Mouse (Mus musculus): ENCODE measurements around the gene Olfr220. TPM values are rescaled to one million over a fixed set of nuclear protein-coding genes. Genes with fewer than 3 reads are reported as not detected.

Gene Olfr220
- polyA plus RNA-seq (2014; fragmentation: Nextera tagmentation; extraction: Ambion mirVana) = not detected in 2 replicates

DNA sequence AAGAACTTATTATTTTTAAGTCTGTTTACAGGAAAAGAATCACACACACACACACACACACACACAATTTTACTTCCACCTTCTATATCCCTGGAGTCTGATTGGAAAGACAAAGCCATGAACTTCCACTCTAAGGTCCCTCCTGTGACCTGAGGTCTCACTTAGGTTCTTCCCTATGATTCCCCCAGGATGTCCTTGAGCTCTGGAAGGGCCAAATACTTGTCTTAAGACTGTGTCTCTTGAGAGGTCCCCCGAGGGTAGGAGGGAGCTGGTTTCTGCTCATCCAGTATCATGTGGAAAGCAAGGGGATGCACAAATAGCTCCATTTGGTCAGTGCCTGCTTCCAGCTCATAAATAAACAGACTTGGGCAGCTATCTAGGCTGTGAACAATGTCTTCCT lies at the start of gene Olfr220:
Gene Olfr220 (plus strand): TSS at position 301 of the 400 bp plus-strand sequence.
- 77% methylated on average over 1 of the region's 1 CpGs for WGBS
- H3K36me3 ChIP-seq (ENCODE audit: control insufficient read depth, insufficient read depth, low read length) = no peaks in the 10 kb centered on the region
- no peak within 1 kb of the TSS for H3K4me2 ChIP-seq (ENCODE audit: low read length)
- H3K27ac ChIP-seq (replicated peaks; ENCODE audit: low read depth, low read length) = no peak within 1 kb of the TSS
- no peak for ATAC-seq (ENCODE audit: low FRiP score, low TSS enrichment)
- no peak for DNase-seq
- H3K27me3 ChIP-seq (ENCODE audit: control insufficient read depth, insufficient read depth, low read length) = no peaks in the 10 kb centered on the region
- no peaks in the 10 kb centered on the region for H3K4me1 ChIP-seq (ENCODE audit: control insufficient read depth, insufficient read depth, low read length)
- H3K9me3 ChIP-seq (ENCODE audit: control insufficient read depth, low read length) = no peaks in the 10 kb centered on the region
- no peak within 1 kb of the TSS for H3K4me3 ChIP-seq (replicated peaks; ENCODE audit: low read depth, low read length)
- H3K9ac ChIP-seq (replicated peaks; ENCODE audit: low read length) = no peak within 1 kb of the TSS

GRCm38 (mm10) chr1:174422959-174423358 lies 18.9 kb upstream of the Olfr220 start:
- H3K4me1 ChIP-seq (ENCODE audit: control insufficient read depth, insufficient read depth, low read length) = no peaks in the 10 kb centered on the region
- H3K27me3 ChIP-seq (ENCODE audit: control insufficient read depth, insufficient read depth, low read length) = no peaks in the 10 kb centered on the region
- H3K4me3 ChIP-seq (replicated peaks; ENCODE audit: low read depth, low read length) = no peak overlapping the region
- WGBS = 88% methylated on average over 4 of the region's 4 CpGs
- H3K27ac ChIP-seq (replicated peaks; ENCODE audit: low read depth, low read length) = no peak overlapping the region
- ATAC-seq (ENCODE audit: low FRiP score, low TSS enrichment) (no peak), DNase-seq (no peak)
- H3K9ac ChIP-seq (replicated peaks; ENCODE audit: low read length) = no peak overlapping the region
- H3K36me3 ChIP-seq (ENCODE audit: control insufficient read depth, insufficient read depth, low read length) = no peaks in the 10 kb centered on the region
- no peaks in the 10 kb centered on the region for H3K9me3 ChIP-seq (ENCODE audit: control insufficient read depth, low read length)
- H3K4me2 ChIP-seq (ENCODE audit: low read length) = no peak overlapping the region

GRCm38 (mm10) chr1:174423764-174424163 lies 18.1 kb upstream of the Olfr220 start, which contains the start of gene Olfr414:
Olfr414 (plus strand) TSS chr1:174424064.
- ATAC-seq (ENCODE audit: low FRiP score, low TSS enrichment) = no peak
- DNase-seq = no peak
- no peak within 1 kb of the TSS for H3K4me3 ChIP-seq (replicated peaks; ENCODE audit: low read depth, low read length)
- no peak within 1 kb of the TSS for H3K27ac ChIP-seq (replicated peaks; ENCODE audit: low read depth, low read length)
- no peaks in the 10 kb centered on the region for H3K27me3 ChIP-seq (ENCODE audit: control insufficient read depth, insufficient read depth, low read length)
- 75% methylated on average over 1 of the region's 1 CpGs for WGBS
- H3K4me2 ChIP-seq (ENCODE audit: low read length) = no peak within 1 kb of the TSS
- no peaks in the 10 kb centered on the region for H3K36me3 ChIP-seq (ENCODE audit: control insufficient read depth, insufficient read depth, low read length)
- no peaks in the 10 kb centered on the region for H3K4me1 ChIP-seq (ENCODE audit: control insufficient read depth, insufficient read depth, low read length)
- H3K9me3 ChIP-seq (ENCODE audit: control insufficient read depth, low read length) = no peaks in the 10 kb centered on the region
- H3K9ac ChIP-seq (replicated peaks; ENCODE audit: low read length) = no peak within 1 kb of the TSS

- no peaks in the 10 kb centered on the region for H3K4me1 ChIP-seq (ENCODE audit: control insufficient read depth, insufficient read depth, low read length)
- H3K36me3 ChIP-seq (ENCODE audit: control insufficient read depth, insufficient read depth, low read length) = no peaks in the 10 kb centered on the region
- no peak overlapping the region for H3K4me2 ChIP-seq (ENCODE audit: low read length)
- no peaks in the 10 kb centered on the region for H3K27me3 ChIP-seq (ENCODE audit: control insufficient read depth, insufficient read depth, low read length)
- no peaks in the 10 kb centered on the region for H3K9me3 ChIP-seq (ENCODE audit: control insufficient read depth, low read length)
- 61% methylated on average over 3 of the region's 3 CpGs for WGBS
- DNase-seq (no peak), ATAC-seq (ENCODE audit: low FRiP score, low TSS enrichment) (no peak)
- H3K4me3 ChIP-seq (replicated peaks; ENCODE audit: low read depth, low read length) = no peak overlapping the region
- H3K27ac ChIP-seq (replicated peaks; ENCODE audit: low read depth, low read length) = no peak overlapping the region
- H3K9ac ChIP-seq (replicated peaks; ENCODE audit: low read length) = no peak overlapping the region
Measured at GRCm38 (mm10) chr1:174426180-174426986, 15.5 kb upstream of the Olfr220 start.

DNA sequence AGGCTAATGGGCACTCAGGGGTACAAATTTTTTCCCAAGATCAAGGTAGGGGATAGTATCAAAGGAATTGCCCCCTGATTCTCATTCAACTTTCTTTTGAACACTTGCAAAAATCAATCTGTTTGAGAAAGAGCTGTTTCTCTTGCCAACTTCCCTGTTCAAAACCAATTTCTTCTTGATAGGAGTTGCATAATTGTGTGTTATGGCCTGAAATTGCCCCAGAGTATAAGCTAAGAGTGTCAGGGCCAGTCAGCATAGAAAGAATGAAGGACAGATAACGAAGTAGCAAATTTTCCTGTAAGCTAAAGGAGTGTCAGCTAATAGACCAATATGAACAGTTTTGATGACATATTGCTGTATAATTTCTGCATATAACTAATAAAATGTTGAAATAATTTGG lies 14.5 kb upstream of the Olfr220 start:
- Histone ChIP-seq H3K27me3 (ENCODE audit: control insufficient read depth, insufficient read depth, low read length) (no peaks in the 10 kb centered on the region), H3K36me3 (ENCODE audit: control insufficient read depth, insufficient read depth, low read length) (no peaks in the 10 kb centered on the region), H3K9ac (replicated peaks; ENCODE audit: low read length) (no peak overlapping the region), H3K9me3 (ENCODE audit: control insufficient read depth, low read length) (no peaks in the 10 kb centered on the region), H3K4me3 (replicated peaks; ENCODE audit: low read depth, low read length) (no peak overlapping the region), H3K4me2 (ENCODE audit: low read length) (no peak overlapping the region), H3K27ac (replicated peaks; ENCODE audit: low read depth, low read length) (no peak overlapping the region), H3K4me1 (ENCODE audit: control insufficient read depth, insufficient read depth, low read length) (no peaks in the 10 kb centered on the region)
- DNase-seq (no peak), ATAC-seq (ENCODE audit: low FRiP score, low TSS enrichment) (no peak)
- WGBS = 84% methylated on average over 1 of the region's 1 CpGs

DNA sequence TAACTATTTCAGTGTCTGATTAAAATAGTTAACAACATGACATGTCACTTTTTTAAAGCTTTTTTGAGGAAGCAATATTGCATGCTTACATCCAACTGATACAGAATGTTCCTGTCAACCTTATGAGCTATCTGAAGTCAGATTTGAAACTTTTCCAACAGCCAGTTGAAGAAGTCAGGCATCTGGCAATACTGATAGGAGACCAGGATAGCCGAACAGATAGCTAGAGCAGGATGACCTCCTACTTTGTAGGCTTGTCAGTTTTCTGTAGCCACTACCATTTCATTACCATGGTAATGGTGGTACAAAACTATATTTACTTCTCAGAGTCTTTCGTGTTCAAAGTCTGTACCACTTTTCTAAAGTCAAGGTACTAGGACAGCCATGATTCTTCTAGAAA lies 13.5 kb upstream of the Olfr220 start:
- Histone ChIP-seq H3K36me3 (ENCODE audit: control insufficient read depth, insufficient read depth, low read length) (no peaks in the 10 kb centered on the region), H3K9me3 (ENCODE audit: control insufficient read depth, low read length) (no peaks in the 10 kb centered on the region), H3K9ac (replicated peaks; ENCODE audit: low read length) (no peak overlapping the region), H3K4me1 (ENCODE audit: control insufficient read depth, insufficient read depth, low read length) (no peaks in the 10 kb centered on the region), H3K4me2 (ENCODE audit: low read length) (no peak overlapping the region), H3K4me3 (replicated peaks; ENCODE audit: low read depth, low read length) (no peak overlapping the region), H3K27ac (replicated peaks; ENCODE audit: low read depth, low read length) (no peak overlapping the region), H3K27me3 (ENCODE audit: control insufficient read depth, insufficient read depth, low read length) (no peaks in the 10 kb centered on the region)
- DNase-seq = no peak
- 95% methylated on average over 2 of the region's 2 CpGs for WGBS
- no peak for ATAC-seq (ENCODE audit: low FRiP score, low TSS enrichment)

DNA sequence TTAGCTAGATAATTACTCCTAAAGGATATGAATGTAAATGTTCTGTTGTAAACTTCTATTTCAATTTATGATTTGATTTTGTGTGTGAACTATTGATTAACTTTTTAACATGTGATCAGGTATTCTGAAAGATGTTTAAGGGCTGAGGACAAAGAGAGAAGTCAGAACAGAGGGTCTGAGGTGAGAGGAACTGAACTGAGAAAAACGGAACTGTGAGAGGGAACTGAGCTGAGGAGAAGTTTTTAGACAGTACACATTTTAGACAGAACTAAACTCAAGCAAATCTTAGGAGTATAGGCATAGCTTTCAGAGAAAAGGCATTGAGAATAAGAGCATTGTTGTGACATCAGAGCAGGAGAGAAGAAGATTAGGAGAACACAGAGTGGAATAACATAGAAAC lies 7.8 kb upstream of the Olfr220 start:
- WGBS = 70% methylated on average over 1 of the region's 1 CpGs
- no peak overlapping the region for H3K4me2 ChIP-seq (ENCODE audit: low read length)
- DNase-seq (no peak), ATAC-seq (ENCODE audit: low FRiP score, low TSS enrichment) (no peak)
- no peak overlapping the region for H3K27ac ChIP-seq (replicated peaks; ENCODE audit: low read depth, low read length)
- no peak overlapping the region for H3K9ac ChIP-seq (replicated peaks; ENCODE audit: low read length)
- no peak overlapping the region for H3K4me3 ChIP-seq (replicated peaks; ENCODE audit: low read depth, low read length)
- no peaks in the 10 kb centered on the region for H3K9me3 ChIP-seq (ENCODE audit: control insufficient read depth, low read length)
- no peaks in the 10 kb centered on the region for H3K4me1 ChIP-seq (ENCODE audit: control insufficient read depth, insufficient read depth, low read length)
- no peaks in the 10 kb centered on the region for H3K36me3 ChIP-seq (ENCODE audit: control insufficient read depth, insufficient read depth, low read length)
- no peaks in the 10 kb centered on the region for H3K27me3 ChIP-seq (ENCODE audit: control insufficient read depth, insufficient read depth, low read length)

DNA sequence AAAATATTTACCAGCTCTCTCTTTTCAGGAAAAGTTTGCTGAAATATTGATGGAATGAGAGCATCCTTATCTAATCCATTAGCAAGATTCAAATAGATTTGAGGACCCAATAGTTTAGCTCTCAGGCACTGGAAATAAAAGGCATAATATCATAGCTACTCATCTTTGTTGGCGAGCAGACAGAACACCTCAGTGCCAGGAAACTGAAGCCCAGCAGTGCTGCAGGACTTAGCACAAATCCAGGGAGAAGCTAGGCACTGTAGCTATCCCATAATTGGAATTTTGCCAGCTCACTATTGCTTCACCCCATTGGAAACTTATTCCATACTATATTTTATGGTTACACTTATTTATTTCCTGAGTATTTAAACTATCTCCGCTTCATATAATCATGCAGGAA lies 13.2 kb downstream of the Olfr220 start:
- no peak overlapping the region for H3K4me2 ChIP-seq (ENCODE audit: low read length)
- no peaks in the 10 kb centered on the region for H3K9me3 ChIP-seq (ENCODE audit: control insufficient read depth, low read length)
- no peaks in the 10 kb centered on the region for H3K27me3 ChIP-seq (ENCODE audit: control insufficient read depth, insufficient read depth, low read length)
- no peak for DNase-seq
- H3K27ac ChIP-seq (replicated peaks; ENCODE audit: low read depth, low read length) = no peak overlapping the region
- no peaks in the 10 kb centered on the region for H3K36me3 ChIP-seq (ENCODE audit: control insufficient read depth, insufficient read depth, low read length)
- H3K4me3 ChIP-seq (replicated peaks; ENCODE audit: low read depth, low read length) = no peak overlapping the region
- no peaks in the 10 kb centered on the region for H3K4me1 ChIP-seq (ENCODE audit: control insufficient read depth, insufficient read depth, low read length)
- ATAC-seq (ENCODE audit: low FRiP score, low TSS enrichment) = no peak
- no peak overlapping the region for H3K9ac ChIP-seq (replicated peaks; ENCODE audit: low read length)
- WGBS = 87% methylated on average over 2 of the region's 2 CpGs

DNA sequence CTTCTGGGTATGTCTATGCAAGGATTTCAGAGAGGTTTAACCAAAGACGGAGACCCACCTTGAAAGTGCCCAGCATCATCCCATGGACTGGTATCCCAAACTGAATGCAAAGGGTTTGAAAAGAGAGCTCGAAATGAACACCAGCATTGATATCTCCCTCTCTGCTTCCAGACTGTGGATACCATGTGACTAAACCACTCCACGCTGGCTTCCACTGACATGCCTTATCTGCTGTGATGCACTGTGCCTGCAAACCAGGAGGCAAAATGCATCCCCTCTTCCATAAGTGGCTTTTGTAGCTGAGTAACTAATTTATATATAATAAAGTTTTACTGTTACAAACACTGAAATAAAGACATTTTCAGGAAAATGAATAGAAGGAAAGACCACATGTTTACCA lies 23.5 kb downstream of the Olfr220 start:
- H3K27me3 ChIP-seq (ENCODE audit: control insufficient read depth, insufficient read depth, low read length) = no peaks in the 10 kb centered on the region
- no peak overlapping the region for H3K4me2 ChIP-seq (ENCODE audit: low read length)
- H3K27ac ChIP-seq (replicated peaks; ENCODE audit: low read depth, low read length) = no peak overlapping the region
- H3K9ac ChIP-seq (replicated peaks; ENCODE audit: low read length) = no peak overlapping the region
- H3K9me3 ChIP-seq (ENCODE audit: control insufficient read depth, low read length) = no peaks in the 10 kb centered on the region
- WGBS = 89% methylated on average over 3 of the region's 3 CpGs
- ATAC-seq (ENCODE audit: low FRiP score, low TSS enrichment) (no peak), DNase-seq (no peak)
- no peak overlapping the region for H3K4me3 ChIP-seq (replicated peaks; ENCODE audit: low read depth, low read length)
- H3K36me3 ChIP-seq (ENCODE audit: control insufficient read depth, insufficient read depth, low read length) = no peaks in the 10 kb centered on the region
- no peaks in the 10 kb centered on the region for H3K4me1 ChIP-seq (ENCODE audit: control insufficient read depth, insufficient read depth, low read length)

All from midbrain, embryonic 14.5 days (tissue).